Comparison of ENCODE assay signal across 11 mouse cellular contexts in the genomic region with DNA sequence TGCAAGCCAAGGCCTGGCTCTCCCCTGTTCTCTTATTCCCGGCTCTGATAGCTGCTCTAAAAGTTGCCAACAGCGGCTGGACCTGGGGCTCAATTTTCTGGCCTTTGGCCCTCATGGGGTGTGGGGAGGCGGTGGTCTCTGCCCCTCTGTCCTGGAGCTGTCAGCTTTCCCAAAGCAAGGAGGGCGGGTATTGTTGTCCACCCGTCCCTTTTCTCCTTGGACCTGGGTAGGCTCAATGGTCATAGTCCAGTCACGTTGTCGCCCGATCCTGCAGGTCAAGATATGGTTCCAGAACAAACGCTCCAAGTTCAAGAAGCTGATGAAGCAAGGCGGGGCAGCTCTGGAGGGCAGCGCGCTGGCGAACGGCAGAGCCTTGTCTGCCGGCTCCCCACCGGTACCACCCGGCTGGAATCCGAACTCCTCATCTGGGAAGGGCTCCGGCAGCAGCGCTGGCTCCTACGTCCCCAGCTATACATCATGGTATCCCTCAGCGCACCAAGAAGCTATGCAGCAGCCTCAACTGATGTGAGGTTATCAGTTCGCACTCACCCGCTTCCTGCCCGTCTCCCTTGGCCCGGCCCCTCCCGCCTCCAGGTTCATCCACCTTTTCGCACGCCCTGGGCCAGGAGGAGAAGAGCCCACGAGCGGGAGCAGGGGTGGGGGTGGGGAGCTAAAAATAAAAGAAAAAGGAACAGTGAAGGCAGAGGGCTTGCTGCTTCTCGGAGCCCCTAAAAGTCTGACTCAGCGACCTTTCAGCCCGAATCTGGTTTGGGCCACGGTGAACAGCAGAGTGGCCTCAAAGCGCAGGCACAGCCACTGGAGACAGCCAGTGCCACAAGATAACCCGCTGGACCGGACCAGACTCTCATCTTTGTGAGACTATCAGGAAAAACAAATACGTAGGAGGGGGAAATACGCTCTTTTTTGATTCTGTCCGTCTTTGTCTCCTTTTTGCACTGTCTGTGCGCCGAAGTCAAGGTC. TPM values are rescaled to one million over a fixed set of nuclear protein-coding genes. Genes with fewer than 3 reads are reported as not detected.
DNase-seq lines count a peak whose midpoint lies in the region; ATAC-seq and TF ChIP-seq lines count a peak whose summit lies in the region.
"Had no signal": no experiment of that assay in that cellular context is flagged by ENCODE, and none has a peak within 500 bp of the region (broad histone marks: within the 10 kb centered on the region; RNA-seq: fewer than 3 reads in every experiment).

No protein-coding gene starts in this region.

- no peak for TF ChIP-seq POLR2A in limb, embryonic 14.5 days (IDR thresholded peaks at IDR 0.05; ENCODE audit: borderline replicate concordance, extremely low read depth, insufficient read depth, insufficient read length)

- peak; percentile 37 for DNase-seq in embryo, embryonic 10 days (ENCODE audit: low spot score)
- no peak for DNase-seq in embryo, embryonic 9.5 days (ENCODE audit: extremely low spot score)
- DNase-seq in limb, embryonic 14.5 days (ENCODE audit: low spot score) = no peak
- no peak for DNase-seq in cerebellum, adult 9-11 months
- DNase-seq in layer of hippocampus, adult 11-12 months (ENCODE audit: low spot score) = no peak
- DNase-seq in adrenal gland, postnatal 36 days = no peak
- DNase-seq: cerebellum, adult 11-12 months; kidney, adult 9 months had no signal

- ATAC-seq in embryonic facial prominence, embryonic 15.5 days (ENCODE audit: insufficient number of reproducible peaks, low FRiP score, low TSS enrichment, low read depth) = no peak
- ATAC-seq in limb, embryonic 14.5 days (ENCODE audit: low FRiP score, low read depth) = no peak

- TF ChIP-seq CTCF in E14TG2a.4 (conservative IDR thresholded peaks at IDR 0.05; ENCODE audit: low read length) = no peak

- H3K9ac ChIP-seq in embryonic facial prominence, embryonic 15.5 days = no peak overlapping the region
- H3K9ac ChIP-seq in limb, embryonic 14.5 days (ENCODE audit: low read depth, low read length, severe bottlenecking) = no peak overlapping the region

- H3K36me3 ChIP-seq in E14TG2a.4 (ENCODE audit: insufficient read depth, low read length) = no peaks in the 10 kb centered on the region
- H3K36me3 ChIP-seq in embryonic facial prominence, embryonic 15.5 days = no peaks in the 10 kb centered on the region
- no peaks in the 10 kb centered on the region for H3K36me3 ChIP-seq in limb, embryonic 14.5 days (ENCODE audit: control insufficient read depth, insufficient read depth, low read length)

- H3K9me3 ChIP-seq in E14TG2a.4 (ENCODE audit: low read length) = peaks cover 8% of the 10 kb centered on the region; the same call in 1 of the 2 replicates
- H3K9me3 ChIP-seq in embryonic facial prominence, embryonic 15.5 days (replicated peaks) = no peaks in the 10 kb centered on the region
- H3K9me3 ChIP-seq in limb, embryonic 14.5 days (ENCODE audit: control insufficient read depth, low read length) = no peaks in the 10 kb centered on the region

- H3K4me2 ChIP-seq in embryonic facial prominence, embryonic 15.5 days (replicated peaks) = peak overlapping the region; percentile 88
- H3K4me2 ChIP-seq in limb, embryonic 14.5 days (replicated peaks; ENCODE audit: low read depth, low read length, severe bottlenecking) = no peak overlapping the region

- peak overlapping the region; percentile 53 for H3K4me3 ChIP-seq in E14TG2a.4 (replicated peaks; ENCODE audit: low read length)
- H3K4me3 ChIP-seq in embryonic facial prominence, embryonic 15.5 days (replicated peaks) = peak overlapping the region; percentile 53
- 0 out of 2 replicates have a peak overlapping the region, but pooled peaks have one; percentile 8 for H3K4me3 ChIP-seq in limb, embryonic 14.5 days (replicated peaks; ENCODE audit: low read length)

- peaks cover 95% of the 10 kb centered on the region for H3K27me3 ChIP-seq in E14TG2a.4 (ENCODE audit: insufficient read depth, low read length)
- peaks cover 92% of the 10 kb centered on the region for H3K27me3 ChIP-seq in embryonic facial prominence, embryonic 15.5 days
- peaks cover 94% of the 10 kb centered on the region for H3K27me3 ChIP-seq in limb, embryonic 14.5 days (ENCODE audit: control insufficient read depth, insufficient read depth, low read length)

- WGBS in embryonic facial prominence, embryonic 15.5 days = 7% methylated on average over 43 of the region's 43 CpGs
- 3% methylated on average over 43 of the region's 43 CpGs for WGBS in limb, embryonic 14.5 days

- no peak overlapping the region for H3K27ac ChIP-seq in embryonic facial prominence, embryonic 15.5 days (replicated peaks)
- no peak overlapping the region for H3K27ac ChIP-seq in limb, embryonic 14.5 days (replicated peaks; ENCODE audit: low read depth, low read length)

- peaks cover 63% of the 10 kb centered on the region for H3K4me1 ChIP-seq in E14TG2a.4 (replicated peaks; ENCODE audit: low read depth, low read length)
- H3K4me1 ChIP-seq in embryonic facial prominence, embryonic 15.5 days = peaks cover 38% of the 10 kb centered on the region
- peaks cover 11% of the 10 kb centered on the region for H3K4me1 ChIP-seq in limb, embryonic 14.5 days (ENCODE audit: control insufficient read depth, insufficient read depth, low read length)

RNA-seq across cellular contexts. Expression of a gene that starts 4.4 kb away (rescaled TPM):
- polyA plus RNA-seq in embryonic facial prominence, embryonic 15.5 days (2015; fragmentation: Nextera tagmentation; extraction: Ambion mirVana) = 9.7 and 12.5 TPM in 2 replicates
- polyA plus RNA-seq in limb, embryonic 14.5 days (2012; rRNA removed) = 4.3 and 6.3 TPM in 2 replicates
- polyA plus RNA-seq in limb, embryonic 14.5 days (2014; fragmentation: Nextera tagmentation; extraction: Ambion mirVana) = 4.1 and 4.3 TPM in 2 replicates
- total RNA-seq in adrenal gland, postnatal 36 days (2021) = under 1 TPM; 0.23 to 0.43 TPM

RNA-seq across cellular contexts. Expression of a gene that starts 14.3 kb away (rescaled TPM):
- 6.2 and 8.5 TPM in 2 replicates for polyA plus RNA-seq in embryonic facial prominence, embryonic 15.5 days (2015; fragmentation: Nextera tagmentation; extraction: Ambion mirVana)
- polyA plus RNA-seq in limb, embryonic 14.5 days (2012; rRNA removed) = 3.6 and 3.9 TPM in 2 replicates
- 3.1 and 4.6 TPM in 2 replicates for polyA plus RNA-seq in limb, embryonic 14.5 days (2014; fragmentation: Nextera tagmentation; extraction: Ambion mirVana)
- under 1 TPM in 1 of 2 experiments, not detected in 1; 0.16 TPM for total RNA-seq in adrenal gland, postnatal 36 days (2021)
- total RNA-seq: gastrocnemius, adult 8-10 months had no signal
